Mouse (Mus musculus) urinary bladder, postnatal 14 days (tissue): ENCODE measurements around the gene Apopt1.
"Not testable (repeated sequence)": the region's sequence is repeated elsewhere in the genome, so short reads cannot be mapped to it uniquely, and the experiment has no call there.

Source experiments
- DNase-seq: peaks from one replicate; pipeline ENCODE4 v3.0.0; 2021; ENCODE audit warnings: low spot score

The Apopt1 gene

GRCm38 (mm10) chr12:111710091-111710490, 3.0 kb upstream of the Apopt1 start:
- no peak for DNase-seq

GRCm38 (mm10) chr12:111712476-111712875, 585 bp upstream of the Apopt1 start:
- no peak for DNase-seq

- not testable (repeated sequence) for DNase-seq
Measured at GRCm38 (mm10) chr12:111713880-111714279, 819 bp downstream of the Apopt1 start.

GRCm38 (mm10) chr12:111716505-111716904, 3.4 kb downstream of the Apopt1 start:
- no peak for DNase-seq

- DNase-seq = no peak
Measured at GRCm38 (mm10) chr12:111718656-111719055, 5.6 kb downstream of the Apopt1 start.

- DNase-seq = no peak
Measured at GRCm38 (mm10) chr12:111720222-111720621, 7.2 kb downstream of the Apopt1 start.

GRCm38 (mm10) chr12:111722654-111723053, 9.6 kb downstream of the Apopt1 start:
- peak; percentile 56 for DNase-seq

GRCm38 (mm10) chr12:111724638-111725337, 11.7 kb downstream of the Apopt1 start:
- no peak for DNase-seq

- DNase-seq = no peak
Measured at GRCm38 (mm10) chr12:111725338-111726121, 12.5 kb downstream of the Apopt1 start.

- DNase-seq = peak; percentile 46
Measured at GRCm38 (mm10) chr12:111726122-111726463, 13.0 kb downstream of the Apopt1 start.

GRCm38 (mm10) chr12:111727956-111728355, 14.9 kb downstream of the Apopt1 start:
- DNase-seq = no peak

- peak; percentile 88 for DNase-seq
Measured at GRCm38 (mm10) chr12:111731822-111732807, 19.1 kb downstream of the Apopt1 start.

- DNase-seq = no peak
Measured at GRCm38 (mm10) chr12:111732921-111733320, 19.9 kb downstream of the Apopt1 start.

- no peak for DNase-seq
Measured at GRCm38 (mm10) chr12:111734912-111735311, 21.9 kb downstream of the Apopt1 start.

GRCm38 (mm10) chr12:111736676-111737075, 23.6 kb downstream of the Apopt1 start:
- DNase-seq = not testable (repeated sequence)

- no peak for DNase-seq
Measured at GRCm38 (mm10) chr12:111737370-111737769, 24.3 kb downstream of the Apopt1 start.

- DNase-seq = peak; percentile 64
Measured at GRCm38 (mm10) chr12:111738754-111739153, 25.7 kb downstream of the Apopt1 start.

GRCm38 (mm10) chr12:111741338-111741737, 28.3 kb downstream of the Apopt1 start:
- DNase-seq = no peak

- DNase-seq = peak; percentile 31
Measured at GRCm38 (mm10) chr12:111743419-111743818, 30.4 kb downstream of the Apopt1 start.

- DNase-seq = no peak
Measured at GRCm38 (mm10) chr12:111743981-111744423, 30.9 kb downstream of the Apopt1 start.

- no peak for DNase-seq
Measured at GRCm38 (mm10) chr12:111745274-111745673, 32.2 kb downstream of the Apopt1 start.

- peak; percentile 79 for DNase-seq
Measured at GRCm38 (mm10) chr12:111746091-111746490, 33.0 kb downstream of the Apopt1 start.
